Mouse (Mus musculus) thymus, adult 2 months (tissue): ENCODE data around the gene Allc.

Source experiments
- CTCF ChIP-seq: fragments of 200-500 bp; IDR thresholded peaks from 2 replicates; pipeline ENCODE4 v1.5.1; 2012; ENCODE audit warnings: mild to moderate bottlenecking, control low read depth, low read length, moderate library complexity, borderline replicate concordance; ENCODE audit not compliant: control insufficient read depth, poor library complexity, insufficient read depth; ENCODE audit errors: extremely low read depth
- POLR2A ChIP-seq: fragments of 200-500 bp; IDR thresholded peaks from 2 replicates; pipeline ENCODE4 v1.6.1; 2012; ENCODE audit warnings: mild to moderate bottlenecking, low read length, control low read depth, moderate library complexity; ENCODE audit not compliant: control insufficient read depth, poor library complexity, insufficient read depth; ENCODE audit errors: extremely low read depth

- TF ChIP-seq CTCF = no peak
- no peak for TF ChIP-seq POLR2A
Measured at GRCm38 (mm10) chr12:28548887-28549286, 33.4 kb downstream of the Allc start.
